Mouse (Mus musculus) liver, embryonic 12.5 days (tissue): ENCODE measurements at regions not wholly inside any gene's neighbourhood (a gene's known extent, or its start where the extent isn't known, plus 50 kb on each side); places are given as distances from the start of the nearest gene placed in this dataset.

Source experiments
- ATAC-seq: fragments of 200-750 bp; cut with Nextera tagmentation; 2 replicates; pipeline ENCODE4 v1.8.0; 2017; ENCODE audit warnings: moderate number of reproducible peaks, mild to moderate bottlenecking, moderate library complexity
- H3K27ac ChIP-seq: fragments of 300-500 bp; sonication (generic); 2 replicates; pipeline ENCODE4 v1.5.1; 2016; ENCODE audit warnings: mild to moderate bottlenecking
- H3K27me3 ChIP-seq: fragments of 300-500 bp; sonication (generic); replicated peaks from 2 replicates; pipeline ENCODE4 v1.6.1; 2016; ENCODE audit warnings: mild to moderate bottlenecking, moderate library complexity
- H3K36me3 ChIP-seq: fragments of 300-500 bp; sonication (generic); 2 replicates; pipeline ENCODE4 v1.6.1; 2016; ENCODE audit warnings: mild to moderate bottlenecking, moderate library complexity
- H3K4me1 ChIP-seq: fragments of 300-500 bp; sonication (generic); 2 replicates; pipeline ENCODE4 v1.6.1; 2016
- H3K4me2 ChIP-seq: fragments of 300-500 bp; sonication (generic); 2 replicates; pipeline ENCODE4 v1.6.1; 2016; ENCODE audit warnings: mild to moderate bottlenecking, moderate library complexity
- H3K4me3 ChIP-seq: fragments of 300-500 bp; sonication (generic); 2 replicates; pipeline ENCODE4 v1.5.1; 2016; ENCODE audit warnings: mild to moderate bottlenecking, moderate library complexity
- H3K9ac ChIP-seq: fragments of 300-500 bp; sonication (generic); 2 replicates; pipeline ENCODE4 v1.6.1; 2016; ENCODE audit warnings: mild to moderate bottlenecking, moderate library complexity
- H3K9me3 ChIP-seq: fragments of 300-500 bp; sonication (generic); replicated peaks from 2 replicates; pipeline ENCODE4 v1.6.1; 2016; ENCODE audit warnings: mild to moderate bottlenecking, moderate library complexity
- WGBS: fragments of 180-500 bp; shearing (Covaris S2); methylation state at CpG from one replicate; pipeline ENCODE4 v1.1.7; 2016; ENCODE audit not compliant: insufficient replicate concordance; 5-methylcytosine and 5-hydroxymethylcytosine counted together

- H3K27me3 ChIP-seq = peaks cover 8% of the 10 kb centered on the region
- H3K4me2 ChIP-seq = no peak overlapping the region
- no peak overlapping the region for H3K27ac ChIP-seq
- no peak overlapping the region for H3K9ac ChIP-seq
- ATAC-seq = no peak
- H3K9me3 ChIP-seq = no peaks in the 10 kb centered on the region
- no peak overlapping the region for H3K4me3 ChIP-seq
- WGBS = 58% methylated on average over 3 of the region's 3 CpGs
- H3K4me1 ChIP-seq = no peaks in the 10 kb centered on the region
- H3K36me3 ChIP-seq = no peaks in the 10 kb centered on the region
Measured at GRCm38 (mm10) chrX:11577294-11577693, 249.7 kb downstream of the H2al1j start.

GRCm38 (mm10) chrX:11585353-11585752 is 257.7 kb downstream of the H2al1j start:
- Histone ChIP-seq H3K4me1 (no peaks in the 10 kb centered on the region), H3K36me3 (no peaks in the 10 kb centered on the region), H3K9me3 (no peaks in the 10 kb centered on the region), H3K4me2 (no peak overlapping the region), H3K27ac (no peak overlapping the region), H3K27me3 (peaks cover 10% of the 10 kb centered on the region), H3K4me3 (no peak overlapping the region), H3K9ac (no peak overlapping the region)
- ATAC-seq = no peak
- 65% methylated on average over 5 of the region's 5 CpGs for WGBS

- H3K4me1 ChIP-seq = no peaks in the 10 kb centered on the region
- no peak overlapping the region for H3K4me2 ChIP-seq
- no peak overlapping the region for H3K9ac ChIP-seq
- no peaks in the 10 kb centered on the region for H3K9me3 ChIP-seq
- no peak for ATAC-seq
- no peak overlapping the region for H3K4me3 ChIP-seq
- H3K27ac ChIP-seq = no peak overlapping the region
- no peaks in the 10 kb centered on the region for H3K36me3 ChIP-seq
- peaks cover 30% of the 10 kb centered on the region for H3K27me3 ChIP-seq
- 37% methylated on average over 10 of the region's 10 CpGs for WGBS
Measured at GRCm38 (mm10) chrX:11591391-11592187, 264.0 kb downstream of the H2al1j start.

GRCm38 (mm10) chrX:11594542-11594941 is 266.9 kb downstream of the H2al1j start:
- Histone ChIP-seq H3K27me3 (peaks cover 28% of the 10 kb centered on the region), H3K4me3 (no peak overlapping the region), H3K36me3 (no peaks in the 10 kb centered on the region), H3K4me2 (no peak overlapping the region), H3K9me3 (no peaks in the 10 kb centered on the region), H3K27ac (no peak overlapping the region), H3K9ac (no peak overlapping the region), H3K4me1 (no peaks in the 10 kb centered on the region)
- no peak for ATAC-seq
- 41% methylated on average over 3 of the region's 3 CpGs for WGBS

- H3K9me3 ChIP-seq = no peaks in the 10 kb centered on the region
- ATAC-seq = no peak
- peaks cover 9% of the 10 kb centered on the region; the same call in 1 of the 2 replicates for H3K27me3 ChIP-seq
- WGBS = 69% methylated on average over 7 of the region's 7 CpGs
- no peak overlapping the region for H3K27ac ChIP-seq
- no peaks in the 10 kb centered on the region for H3K4me1 ChIP-seq
- H3K4me2 ChIP-seq = no peak overlapping the region
- H3K9ac ChIP-seq = no peak overlapping the region
- no peaks in the 10 kb centered on the region for H3K36me3 ChIP-seq
- H3K4me3 ChIP-seq = no peak overlapping the region
Measured at GRCm38 (mm10) chrX:11597548-11597947, 269.9 kb downstream of the H2al1j start.

- Histone ChIP-seq H3K4me2 (no peak overlapping the region), H3K4me3 (no peak overlapping the region), H3K27ac (no peak overlapping the region), H3K9ac (no peak overlapping the region), H3K9me3 (no peaks in the 10 kb centered on the region), H3K4me1 (no peaks in the 10 kb centered on the region), H3K36me3 (no peaks in the 10 kb centered on the region), H3K27me3 (no peaks in the 10 kb centered on the region)
- ATAC-seq = no peak
- WGBS = 39% methylated on average over 8 of the region's 8 CpGs
Measured at GRCm38 (mm10) chrX:11614237-11614636, 286.6 kb downstream of the H2al1j start.

GRCm38 (mm10) chrX:11621045-11621763 is 293.6 kb downstream of the H2al1j start:
- 45% methylated on average over 19 of the region's 19 CpGs for WGBS
- H3K9ac ChIP-seq = no peak overlapping the region
- H3K36me3 ChIP-seq = no peaks in the 10 kb centered on the region
- H3K9me3 ChIP-seq = no peaks in the 10 kb centered on the region
- no peak overlapping the region for H3K4me3 ChIP-seq
- H3K4me1 ChIP-seq = no peaks in the 10 kb centered on the region
- H3K27me3 ChIP-seq = no peaks in the 10 kb centered on the region
- H3K27ac ChIP-seq = no peak overlapping the region
- no peak for ATAC-seq
- no peak overlapping the region for H3K4me2 ChIP-seq

- no peaks in the 10 kb centered on the region for H3K9me3 ChIP-seq
- H3K4me3 ChIP-seq = no peak overlapping the region
- WGBS = 63% methylated on average over 10 of the region's 10 CpGs
- no peaks in the 10 kb centered on the region for H3K36me3 ChIP-seq
- peaks cover 3% of the 10 kb centered on the region; the same call in 1 of the 2 replicates for H3K27me3 ChIP-seq
- no peak overlapping the region for H3K4me2 ChIP-seq
- no peak overlapping the region for H3K27ac ChIP-seq
- no peaks in the 10 kb centered on the region for H3K4me1 ChIP-seq
- ATAC-seq = no peak
- no peak overlapping the region for H3K9ac ChIP-seq
Measured at GRCm38 (mm10) chrX:11626274-11626878, 298.8 kb downstream of the H2al1j start.

GRCm38 (mm10) chrX:11629362-11629761 is 301.7 kb downstream of the H2al1j start:
- Histone ChIP-seq H3K4me1 (no peaks in the 10 kb centered on the region), H3K4me2 (no peak overlapping the region), H3K27ac (no peak overlapping the region), H3K4me3 (no peak overlapping the region), H3K36me3 (no peaks in the 10 kb centered on the region), H3K27me3 (peaks cover 7% of the 10 kb centered on the region), H3K9ac (no peak overlapping the region), H3K9me3 (no peaks in the 10 kb centered on the region)
- WGBS = 49% methylated on average over 2 of the region's 2 CpGs
- ATAC-seq = no peak

GRCm38 (mm10) chrX:11629906-11630305 is 302.3 kb downstream of the H2al1j start:
- WGBS = 27% methylated on average over 1 of the region's 1 CpGs
- H3K27me3 ChIP-seq = peaks cover 7% of the 10 kb centered on the region
- ATAC-seq = no peak
- no peaks in the 10 kb centered on the region for H3K36me3 ChIP-seq
- no peak overlapping the region for H3K4me3 ChIP-seq
- no peak overlapping the region for H3K4me2 ChIP-seq
- no peak overlapping the region for H3K27ac ChIP-seq
- H3K9me3 ChIP-seq = no peaks in the 10 kb centered on the region
- no peaks in the 10 kb centered on the region for H3K4me1 ChIP-seq
- no peak overlapping the region for H3K9ac ChIP-seq

- WGBS = 14% methylated on average over 14 of the region's 14 CpGs
- no peak overlapping the region for H3K9ac ChIP-seq
- H3K4me3 ChIP-seq = no peak overlapping the region; the same call in 1 of the 2 replicates
- peaks cover 7% of the 10 kb centered on the region for H3K27me3 ChIP-seq
- H3K36me3 ChIP-seq = no peaks in the 10 kb centered on the region
- no peak overlapping the region for H3K27ac ChIP-seq
- no peaks in the 10 kb centered on the region for H3K9me3 ChIP-seq
- peak overlapping the region; percentile 46 for H3K4me2 ChIP-seq
- ATAC-seq = no peak
- H3K4me1 ChIP-seq = no peaks in the 10 kb centered on the region
Measured at GRCm38 (mm10) chrX:11631186-11631913, 303.7 kb downstream of the H2al1j start.
